Mouse (Mus musculus): ENCODE data around the gene Krt15.

Krt15 gene

DNA sequence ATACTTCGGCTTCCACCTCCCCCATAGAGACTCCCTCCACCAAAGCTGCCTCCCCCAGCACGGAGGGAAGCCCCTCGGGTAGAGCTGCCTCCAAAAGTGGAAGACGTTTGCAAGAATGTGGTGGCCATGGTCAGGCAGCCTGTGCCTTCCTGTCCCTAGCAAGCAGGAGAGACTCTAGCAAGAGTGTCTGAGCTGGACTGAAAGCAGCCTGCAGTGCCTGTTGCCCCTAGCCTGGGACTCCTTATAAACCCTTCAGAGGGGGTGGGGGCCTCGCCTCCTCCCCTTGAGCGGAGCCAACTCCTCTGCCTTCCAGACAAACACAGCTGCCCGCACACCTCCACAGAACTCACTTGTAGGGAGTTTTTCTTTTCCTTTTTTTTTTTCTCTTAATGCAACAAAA is at the start of gene Krt15:
Gene Krt15 (minus strand): TSS at position 198 of the 400 bp plus-strand sequence.
- in situ Hi-C loops (cut with MboI; ENCODE audit: low pct_unique_long_range_greater_than_20kb in 1 of 2, low sequenced_read_pairs in 2 of 2, unreplicated experiment in 1 of 2) = no loop called here

DNA sequence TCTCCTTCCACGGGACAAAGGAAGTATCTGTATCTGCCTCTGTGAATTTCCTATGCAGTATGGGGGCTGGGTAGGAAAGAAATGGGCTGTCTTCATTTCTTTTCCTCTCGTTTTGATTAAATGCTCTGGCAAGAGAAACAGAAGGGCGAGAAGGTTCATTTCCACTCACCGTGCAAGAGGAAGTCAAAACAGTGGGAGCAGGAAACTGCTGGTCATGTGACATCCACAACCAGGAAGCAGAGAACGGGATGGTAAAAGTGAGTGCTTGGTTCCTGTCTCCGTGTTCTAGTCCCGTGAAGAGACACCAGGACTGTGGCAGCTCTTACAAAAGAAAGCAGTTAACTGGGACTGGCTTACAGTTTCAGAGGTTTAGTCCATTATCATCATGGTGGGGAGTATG is 46.0 kb upstream of the Krt15 start:
- in situ Hi-C loops (cut with MboI; ENCODE audit: low pct_unique_long_range_greater_than_20kb in 1 of 2, low sequenced_read_pairs in 2 of 2, unreplicated experiment in 1 of 2) = no loop called here

DNA sequence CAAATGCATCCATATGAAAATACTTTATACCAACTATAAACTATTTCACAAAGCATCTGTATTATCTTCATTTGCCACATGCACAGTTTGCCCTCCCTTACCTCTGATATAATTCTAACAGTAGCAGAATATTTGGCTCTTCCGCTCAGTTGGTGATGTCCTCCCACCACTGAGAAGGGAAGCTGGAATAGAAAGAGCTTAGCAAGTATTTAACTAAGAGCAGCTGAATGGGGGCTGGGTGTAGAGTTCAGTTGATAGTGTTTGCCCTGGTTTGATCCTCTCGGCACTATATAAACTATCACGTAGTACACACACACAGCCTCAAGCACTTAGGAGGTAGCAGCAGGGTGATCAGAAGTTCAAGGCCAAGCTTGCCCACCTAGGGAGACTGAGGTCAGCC is 43.5 kb upstream of the Krt15 start:
- in situ Hi-C loops (cut with MboI; ENCODE audit: low pct_unique_long_range_greater_than_20kb in 1 of 2, low sequenced_read_pairs in 2 of 2, unreplicated experiment in 1 of 2) = no loop called here

DNA sequence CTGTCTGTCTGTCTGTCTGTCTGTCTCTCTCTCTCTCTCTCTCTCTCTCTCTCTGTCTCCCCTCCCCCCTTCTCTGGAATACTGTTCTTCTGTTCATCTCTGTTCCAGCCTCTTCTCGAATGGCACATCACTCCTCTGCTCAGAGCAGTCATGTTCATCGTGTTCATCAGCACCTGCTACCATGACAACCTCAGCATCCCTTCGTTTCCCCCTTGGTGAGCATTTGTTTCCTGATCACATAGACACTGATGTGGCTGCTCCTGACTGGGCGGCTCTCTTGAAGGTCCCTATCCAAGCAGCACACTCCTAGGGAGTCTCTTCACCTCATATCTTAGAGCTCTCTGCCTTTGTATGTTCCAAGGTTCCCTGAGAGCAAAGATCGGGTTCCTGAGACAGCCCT is 42.6 kb upstream of the Krt15 start:
- in situ Hi-C loops (cut with MboI; ENCODE audit: low pct_unique_long_range_greater_than_20kb in 1 of 2, low sequenced_read_pairs in 2 of 2, unreplicated experiment in 1 of 2) = no loop called here

DNA sequence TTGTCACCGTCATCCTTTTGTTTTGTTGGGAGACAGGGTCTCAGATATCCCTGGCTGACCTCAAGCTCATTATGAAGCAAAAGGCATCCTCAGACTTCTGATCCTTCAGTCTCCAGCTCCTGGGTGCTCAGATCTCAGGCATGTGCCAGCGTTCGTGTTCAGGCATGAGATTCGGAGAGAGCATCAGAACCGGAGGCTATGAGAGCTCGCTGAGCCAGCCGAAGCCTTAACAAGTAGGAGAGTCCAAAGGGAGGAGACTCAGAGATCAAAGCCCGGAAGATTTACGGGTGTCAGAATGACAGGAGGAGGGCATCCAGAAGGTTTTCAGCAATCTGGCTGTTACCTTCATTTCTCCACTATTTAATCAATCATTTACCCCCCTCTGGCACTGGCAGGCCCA is 41.1 kb upstream of the Krt15 start:
- in situ Hi-C loops (cut with MboI; ENCODE audit: low pct_unique_long_range_greater_than_20kb in 1 of 2, low sequenced_read_pairs in 2 of 2, unreplicated experiment in 1 of 2) = no loop called here

DNA sequence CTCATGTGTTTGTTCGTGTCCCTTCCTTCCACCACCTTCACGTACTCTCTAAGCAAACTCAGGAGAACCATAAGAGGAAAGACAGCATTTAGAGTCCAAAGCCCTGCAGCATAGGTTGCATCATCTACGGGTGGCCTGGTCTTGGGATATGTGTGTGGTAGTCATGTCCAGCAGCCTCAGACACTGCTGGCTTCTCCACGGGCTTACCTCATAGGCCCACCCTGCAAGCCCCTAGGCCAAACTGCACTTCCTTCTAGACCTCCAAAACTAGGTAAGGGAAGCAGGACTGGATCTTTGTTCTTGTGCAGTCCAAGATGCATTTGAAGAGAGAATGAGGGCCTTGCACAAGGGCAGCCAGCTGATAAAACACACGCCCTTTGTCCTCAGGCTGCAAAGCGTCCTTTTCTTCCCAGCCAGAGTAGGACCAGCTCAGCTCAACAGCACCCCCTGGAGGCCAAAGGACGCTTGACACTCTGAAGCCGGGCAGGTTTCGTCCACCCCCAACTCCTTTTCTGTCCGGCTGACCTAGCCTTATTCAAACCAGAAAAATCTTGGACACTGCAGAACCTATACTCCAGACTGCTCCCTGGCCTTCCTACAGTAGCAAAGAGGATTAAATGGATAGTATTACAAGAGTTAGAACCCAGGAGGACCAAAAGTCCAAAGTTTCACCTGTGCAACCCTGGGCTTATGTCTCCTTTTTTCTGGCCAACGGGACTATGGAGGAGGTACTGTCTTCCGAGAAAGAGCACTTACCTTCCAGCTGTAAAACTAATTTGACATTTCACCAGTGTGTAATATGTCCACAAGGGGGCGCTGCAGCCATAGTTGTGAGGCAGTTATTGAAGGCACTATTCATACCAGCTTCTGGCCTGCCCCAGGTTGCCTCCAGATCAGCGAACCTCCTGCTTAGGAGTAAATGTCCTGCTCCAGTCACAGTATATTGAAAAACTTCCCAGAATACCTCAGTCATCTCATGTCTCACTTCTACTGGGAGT is 33.3 kb upstream of the Krt15 start:
- in situ Hi-C loops (cut with MboI; ENCODE audit: low pct_unique_long_range_greater_than_20kb in 1 of 2, low sequenced_read_pairs in 2 of 2, unreplicated experiment in 1 of 2) = loop anchor here in 1 of 2 experiments (5.0 kb wide), 1 partner anchor 128 kb away; no protein-coding TSS in a partner anchor

DNA sequence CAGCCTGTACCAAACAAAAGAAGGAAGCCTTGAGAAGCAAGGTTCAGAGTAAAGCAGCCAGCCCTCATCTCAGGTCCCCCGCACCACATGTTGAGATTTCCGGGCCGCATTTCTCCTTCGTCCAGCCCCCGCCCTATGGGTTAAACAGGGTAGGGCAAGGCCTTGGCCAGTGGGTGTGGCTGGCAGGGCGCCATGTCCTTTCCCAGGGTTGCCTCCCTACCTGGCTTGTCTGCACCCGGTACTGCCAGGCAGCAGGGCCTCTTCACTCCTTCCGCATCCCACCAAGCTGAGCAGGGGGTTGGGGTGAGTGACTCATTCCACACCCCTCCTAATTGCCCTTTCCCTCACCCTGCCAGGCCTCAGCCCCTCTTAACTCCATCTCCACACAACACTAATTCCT is 32.3 kb upstream of the Krt15 start:
- in situ Hi-C loops (cut with MboI; ENCODE audit: low pct_unique_long_range_greater_than_20kb in 1 of 2, low sequenced_read_pairs in 2 of 2, unreplicated experiment in 1 of 2) = loop anchor here in 1 of 2 experiments (5.0 kb wide), 1 partner anchor 129 kb away; no protein-coding TSS in a partner anchor

DNA sequence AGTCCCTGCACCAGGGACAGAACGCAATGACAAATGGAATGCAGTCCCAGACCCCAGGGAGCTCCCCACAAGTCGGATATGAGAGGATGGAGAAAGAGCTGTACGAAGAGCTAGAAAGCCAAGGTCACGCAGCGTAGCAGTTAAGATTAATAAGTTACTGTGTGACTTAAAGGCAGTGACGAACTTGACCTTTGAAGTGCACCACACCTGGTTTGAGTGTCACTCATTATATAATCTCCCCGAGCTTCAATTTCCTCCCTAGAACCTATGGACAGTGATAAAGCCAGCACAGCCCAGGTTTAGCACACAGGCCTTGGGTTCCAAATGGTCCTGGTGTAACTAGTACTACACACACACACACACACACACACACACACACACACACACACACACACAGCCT is 28.7 kb upstream of the Krt15 start:
- in situ Hi-C loops (cut with MboI; ENCODE audit: low pct_unique_long_range_greater_than_20kb in 1 of 2, low sequenced_read_pairs in 2 of 2, unreplicated experiment in 1 of 2) = no loop called here

DNA sequence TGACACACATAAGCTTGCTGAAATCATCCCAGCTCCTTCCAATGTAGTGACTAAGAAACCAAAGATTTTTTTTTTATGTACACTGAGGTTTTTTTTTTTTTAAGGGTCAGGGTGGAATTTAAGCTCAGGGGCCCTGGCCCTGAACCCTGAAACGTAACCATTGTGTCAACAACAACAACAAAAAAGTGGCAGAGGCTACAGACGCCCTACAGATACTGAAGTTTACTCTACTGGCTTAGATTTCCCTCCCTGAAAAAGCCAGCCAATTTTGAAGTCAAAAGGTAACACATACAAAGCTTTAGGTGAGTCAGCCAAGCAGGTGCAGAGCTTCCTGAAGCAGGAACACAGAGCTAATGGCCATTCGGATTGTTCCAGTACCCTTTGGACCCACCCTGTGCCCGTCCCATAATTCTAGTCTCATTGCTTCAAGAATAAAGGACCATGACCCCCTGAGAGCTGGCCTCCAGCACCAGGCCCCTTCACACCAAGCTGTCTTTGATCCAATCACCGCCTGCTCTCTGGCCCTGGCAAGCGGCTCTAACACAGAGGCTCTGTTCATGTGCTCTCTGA is 22.3 kb upstream of the Krt15 start:
- in situ Hi-C loops (cut with MboI; ENCODE audit: low pct_unique_long_range_greater_than_20kb in 1 of 2, low sequenced_read_pairs in 2 of 2, unreplicated experiment in 1 of 2) = no loop called here

DNA sequence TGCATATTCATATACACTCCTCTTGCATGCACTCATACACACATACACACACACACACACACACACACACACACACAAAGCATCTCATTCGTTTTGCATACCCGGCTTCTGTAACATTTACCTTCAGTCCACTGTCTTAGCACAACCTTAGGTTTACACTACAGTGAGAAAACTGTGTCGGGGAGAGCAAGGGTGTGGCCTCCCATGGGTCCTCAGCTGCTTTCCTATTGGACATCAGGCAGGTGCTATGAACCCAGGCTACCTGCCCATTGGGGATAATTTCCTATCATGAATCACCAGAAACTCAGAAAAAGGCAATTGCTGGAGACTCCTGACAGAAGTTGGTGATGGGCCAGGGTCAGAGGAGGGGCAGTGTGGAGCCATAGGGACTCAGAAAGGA is 21.6 kb upstream of the Krt15 start:
- in situ Hi-C loops (cut with MboI; ENCODE audit: low pct_unique_long_range_greater_than_20kb in 1 of 2, low sequenced_read_pairs in 2 of 2, unreplicated experiment in 1 of 2) = no loop called here

DNA sequence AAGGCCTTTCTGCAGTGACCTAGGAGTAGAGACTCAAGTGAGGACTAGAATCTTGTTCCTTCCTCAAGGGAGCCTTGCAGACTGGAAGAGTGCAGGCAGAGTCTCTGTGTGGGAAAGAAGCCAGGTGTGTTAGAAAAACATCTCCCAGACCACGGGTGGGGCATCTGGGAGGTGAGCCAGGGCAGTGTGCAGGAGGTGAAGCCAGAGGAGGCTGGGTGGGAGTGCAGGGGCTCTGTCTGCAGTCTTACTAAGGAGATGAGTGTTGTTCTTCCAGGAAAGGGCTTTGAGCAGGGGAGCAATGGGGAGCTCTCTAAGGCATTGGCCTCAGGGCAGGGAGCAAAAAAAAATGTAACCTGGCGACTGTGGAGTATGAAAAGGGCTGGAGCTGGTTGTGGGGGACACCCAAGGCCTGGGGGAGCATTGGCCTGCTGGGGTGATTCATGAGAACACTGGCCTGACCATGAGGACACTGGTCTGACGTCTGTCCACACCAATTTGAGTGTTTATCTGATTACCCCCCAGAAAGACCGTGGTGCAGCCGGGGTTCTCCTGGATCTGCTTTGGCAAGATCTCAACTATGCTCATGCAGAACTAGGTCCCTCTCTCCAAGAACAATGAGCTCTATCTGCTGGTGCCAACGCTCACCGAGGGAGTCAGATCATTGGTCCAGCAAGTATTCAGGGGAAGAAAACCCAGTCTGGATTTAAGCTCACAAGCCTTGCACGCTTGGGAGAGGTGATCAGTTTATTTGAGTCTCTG is 19.9 kb upstream of the Krt15 start:
- in situ Hi-C loops (cut with MboI; ENCODE audit: low pct_unique_long_range_greater_than_20kb in 1 of 2, low sequenced_read_pairs in 2 of 2, unreplicated experiment in 1 of 2) = no loop called here

DNA sequence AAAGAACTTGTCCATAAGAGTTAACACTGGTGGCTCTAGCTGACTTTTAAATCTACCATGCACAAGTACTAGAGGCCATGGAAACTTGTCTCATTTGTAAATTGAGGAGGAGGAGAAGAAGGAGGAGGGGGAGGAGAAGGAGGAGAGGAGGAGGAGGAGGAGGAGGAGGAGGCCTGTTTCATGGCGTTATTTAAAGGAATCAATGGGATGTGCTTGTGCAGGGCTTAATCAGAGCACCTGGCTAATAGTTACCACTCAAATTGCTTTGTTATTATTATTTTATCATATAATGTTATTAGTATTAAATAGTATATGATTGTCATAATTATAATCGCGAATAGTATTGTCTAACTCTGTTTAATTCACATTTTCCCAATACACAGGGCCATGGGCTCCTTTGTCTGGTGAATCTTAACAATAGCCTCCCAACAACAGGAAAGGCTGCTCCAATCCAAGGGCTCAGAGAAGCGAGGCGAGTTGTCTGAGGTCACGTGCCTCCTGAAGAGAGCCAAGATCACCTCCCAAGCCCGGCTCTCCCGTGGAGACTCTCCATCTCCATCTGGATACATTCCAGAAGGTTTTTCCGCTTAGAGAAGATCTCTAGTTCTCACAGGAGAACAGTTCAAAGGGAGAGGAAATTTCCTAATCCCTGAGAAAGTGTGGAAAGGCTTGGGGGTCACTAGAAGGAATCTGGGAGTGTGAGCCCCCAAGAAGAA is 13.0 kb upstream of the Krt15 start, which contains the start of gene Krt19:
Gene Krt19 (minus strand): TSS at position 51 of the 716 bp plus-strand sequence.
- in situ Hi-C loops (cut with MboI; ENCODE audit: low pct_unique_long_range_greater_than_20kb in 1 of 2, low sequenced_read_pairs in 2 of 2, unreplicated experiment in 1 of 2) = no loop called here

DNA sequence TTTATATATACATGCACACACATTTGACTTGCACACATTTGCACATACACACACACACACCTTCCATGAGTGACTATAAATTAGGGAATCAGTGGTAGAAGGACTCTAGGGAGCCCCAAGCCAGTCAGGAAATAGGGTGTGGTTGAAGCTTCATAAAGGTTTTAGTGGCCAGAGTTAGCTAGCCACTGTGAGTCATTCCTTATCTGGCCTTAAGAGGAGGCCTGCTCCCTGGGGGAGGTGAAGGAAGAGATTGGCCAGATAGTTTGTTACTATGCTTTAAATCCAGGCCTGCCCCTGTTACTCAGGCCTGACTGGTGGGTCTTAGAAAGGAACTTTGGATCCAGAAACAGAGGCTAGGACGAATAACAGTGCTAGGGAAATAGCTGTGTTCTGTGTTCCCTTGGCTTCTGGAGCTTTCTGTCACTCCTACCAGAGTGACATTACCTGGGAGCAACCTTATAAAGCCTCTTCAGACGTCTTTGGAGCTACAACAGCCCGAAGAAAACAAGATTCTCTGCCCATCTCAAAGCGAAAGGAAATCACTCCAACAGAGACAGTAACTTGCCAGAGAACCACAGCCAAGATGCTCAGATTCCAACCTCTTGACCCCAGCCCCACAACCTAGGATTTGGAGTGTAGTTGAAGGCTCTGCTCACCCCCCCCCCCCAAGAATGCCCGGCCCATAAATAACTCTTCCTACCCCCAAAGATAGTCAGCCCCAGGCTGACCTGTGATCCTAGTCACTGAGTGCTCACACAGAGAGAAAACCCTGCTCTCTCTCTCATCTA is 12.0 kb upstream of the Krt15 start:
- in situ Hi-C loops (cut with MboI; ENCODE audit: low pct_unique_long_range_greater_than_20kb in 1 of 2, low sequenced_read_pairs in 2 of 2, unreplicated experiment in 1 of 2) = no loop called here

DNA sequence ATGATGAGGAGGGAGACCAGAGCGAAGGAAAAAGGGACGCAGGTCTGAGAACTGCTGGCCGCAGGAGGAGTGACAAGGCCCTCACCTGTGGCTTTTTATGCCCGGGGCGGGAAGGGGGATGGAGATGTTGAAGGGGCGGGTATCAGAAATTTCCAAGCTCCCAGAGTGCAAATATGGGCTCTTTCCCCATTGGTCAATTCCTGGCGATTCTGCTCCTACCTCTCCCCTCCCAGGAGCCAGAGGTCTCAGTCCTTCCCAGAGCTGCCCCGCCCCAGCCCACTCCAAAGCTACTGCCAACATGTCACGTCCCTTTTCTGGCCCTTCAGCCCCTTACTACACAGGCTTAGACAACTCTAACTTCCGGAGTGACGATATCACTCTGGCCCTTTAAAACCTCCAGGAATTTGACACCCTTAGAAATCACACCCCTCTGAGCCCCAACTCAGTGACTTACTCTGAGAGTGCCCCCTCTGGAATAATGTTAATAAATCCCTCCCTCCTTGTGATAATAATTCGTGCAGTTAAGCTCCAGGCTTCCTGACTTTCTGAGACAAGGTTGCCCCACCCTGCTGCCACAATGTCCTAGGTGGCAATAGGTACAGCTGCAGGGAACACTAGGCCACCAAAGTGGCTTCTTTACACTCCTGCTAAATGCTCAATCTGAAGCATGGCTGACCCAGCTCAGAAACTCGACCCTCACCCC is 10.3 kb upstream of the Krt15 start:
- in situ Hi-C loops (cut with MboI; ENCODE audit: low pct_unique_long_range_greater_than_20kb in 1 of 2, low sequenced_read_pairs in 2 of 2, unreplicated experiment in 1 of 2) = no loop called here

DNA sequence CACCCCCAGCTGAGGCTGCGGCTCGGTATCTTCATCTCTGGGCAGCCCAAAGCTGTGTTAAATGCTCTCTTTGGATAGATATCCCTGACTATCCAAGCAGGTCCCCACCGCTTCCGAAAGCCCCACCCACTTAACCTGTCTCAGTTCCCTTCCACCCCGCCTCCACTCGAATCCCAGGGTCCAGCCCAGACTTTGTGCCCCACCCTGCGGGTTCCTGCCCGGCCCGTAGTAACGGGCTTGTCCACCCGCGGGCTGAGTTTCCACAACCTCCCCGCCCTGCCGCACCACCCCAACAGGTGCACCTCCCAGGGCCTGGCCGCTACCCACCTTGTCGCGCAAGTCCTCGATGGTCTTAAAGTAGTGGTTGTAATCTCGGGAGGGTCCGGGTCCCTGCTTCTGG is 9.4 kb upstream of the Krt15 start:
- in situ Hi-C loops (cut with MboI; ENCODE audit: low pct_unique_long_range_greater_than_20kb in 1 of 2, low sequenced_read_pairs in 2 of 2, unreplicated experiment in 1 of 2) = no loop called here

DNA sequence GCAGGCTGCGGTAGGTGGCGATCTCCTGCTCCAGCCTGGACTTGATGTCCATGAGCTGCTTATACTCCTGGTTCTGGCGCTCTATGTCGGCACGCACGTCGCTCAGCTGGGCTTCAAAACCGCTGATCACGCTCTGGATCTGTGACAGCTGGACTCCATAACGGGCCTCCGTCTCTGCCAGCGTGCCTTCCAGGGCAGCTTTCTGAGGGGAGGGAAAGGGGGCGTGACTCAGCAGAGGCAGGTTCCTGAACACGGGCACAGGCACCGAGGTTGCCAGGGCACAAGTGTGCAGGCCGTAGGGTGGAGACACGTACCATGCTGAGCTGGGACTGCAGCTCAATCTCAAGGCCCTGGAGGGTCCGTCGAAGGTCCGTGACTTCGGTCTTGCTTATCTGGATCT is 5.2 kb upstream of the Krt15 start:
- in situ Hi-C loops (cut with MboI; ENCODE audit: low pct_unique_long_range_greater_than_20kb in 1 of 2, low sequenced_read_pairs in 2 of 2, unreplicated experiment in 1 of 2) = no loop called here

DNA sequence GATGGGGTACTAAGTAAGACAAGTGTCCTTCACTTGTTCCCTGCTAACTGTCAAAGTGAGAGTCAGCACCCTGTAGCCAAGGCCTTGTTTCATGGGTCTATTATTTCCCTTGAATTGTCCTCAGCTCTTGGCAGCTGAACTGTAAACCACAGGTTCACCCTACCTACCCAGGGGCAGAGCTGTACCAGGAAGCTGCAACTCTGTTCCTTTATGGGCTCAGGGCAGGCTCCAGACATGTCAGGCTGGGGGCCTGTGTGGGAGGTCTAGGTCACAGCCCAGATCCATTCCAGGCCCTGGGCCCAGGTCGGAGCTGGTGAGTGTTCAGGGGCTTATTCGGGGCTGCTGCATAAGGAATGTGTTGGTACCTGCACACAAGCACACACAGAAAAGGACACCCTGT is 3.7 kb upstream of the Krt15 start:
- in situ Hi-C loops (cut with MboI; ENCODE audit: low pct_unique_long_range_greater_than_20kb in 1 of 2, low sequenced_read_pairs in 2 of 2, unreplicated experiment in 1 of 2) = no loop called here

All from mouse embryonic stem cell (cell line).